12 mouse cellular contexts compared by ENCODE assay signal in genomic region chr10:96479786-96480185, GRCm38 (mm10).
DNase-seq lines count a peak whose midpoint lies in the region; ATAC-seq and TF ChIP-seq lines count a peak whose summit lies in the region.
"Had no signal": no experiment of that assay in that cellular context is flagged by ENCODE, and none has a peak within 500 bp of the region (broad histone marks: within the 10 kb centered on the region; RNA-seq: fewer than 3 reads in every experiment).

No protein-coding gene starts in this region.

- no peaks in the 10 kb centered on the region for H3K36me3 ChIP-seq in neural tube, embryonic 11.5 days (ENCODE audit: control insufficient read depth, insufficient read depth, low read length)
- H3K36me3 ChIP-seq in neural tube, embryonic 15.5 days: no peaks in the 10 kb centered on the region
- H3K36me3 ChIP-seq in intestine, postnatal 0 days (ENCODE audit: control insufficient read depth, insufficient read depth): no peaks in the 10 kb centered on the region
- H3K36me3 ChIP-seq: heart, embryonic 13.5 days had no signal

- H3K4me3 ChIP-seq in neural tube, embryonic 11.5 days (ENCODE audit: low read depth, low read length): no peak overlapping the region
- no peak overlapping the region for H3K4me3 ChIP-seq in neural tube, embryonic 15.5 days (replicated peaks)
- H3K4me3 ChIP-seq in intestine, postnatal 0 days (ENCODE audit: low read depth, low read length): no peak overlapping the region
- H3K4me3 ChIP-seq: heart, embryonic 13.5 days had no signal

- no peaks in the 10 kb centered on the region for H3K9me3 ChIP-seq in neural tube, embryonic 11.5 days (ENCODE audit: control insufficient read depth, low read length)
- 0 out of 2 replicates have a peak, but pooled peaks cover 3% of the 10 kb centered on the region for H3K9me3 ChIP-seq in neural tube, embryonic 15.5 days (replicated peaks)
- no peaks in the 10 kb centered on the region for H3K9me3 ChIP-seq in intestine, postnatal 0 days (ENCODE audit: control insufficient read depth)
- H3K9me3 ChIP-seq: heart, embryonic 13.5 days had no signal

- no peak overlapping the region for H3K9ac ChIP-seq in neural tube, embryonic 11.5 days (ENCODE audit: low read length)
- H3K9ac ChIP-seq in neural tube, embryonic 15.5 days (replicated peaks): no peak overlapping the region
- H3K9ac ChIP-seq in intestine, postnatal 0 days (ENCODE audit: low read depth, low read length): no peak overlapping the region

- no peak overlapping the region for H3K27ac ChIP-seq in neural tube, embryonic 11.5 days (ENCODE audit: low read depth, low read length)
- H3K27ac ChIP-seq in neural tube, embryonic 15.5 days (replicated peaks): no peak overlapping the region
- no peak overlapping the region for H3K27ac ChIP-seq in intestine, postnatal 0 days (ENCODE audit: low read depth, low read length)
- H3K27ac ChIP-seq: macrophage had no signal

- H3K4me2 ChIP-seq in neural tube, embryonic 11.5 days (ENCODE audit: low read depth): no peak overlapping the region
- H3K4me2 ChIP-seq in neural tube, embryonic 15.5 days: no peak overlapping the region
- 0 out of 2 replicates have a peak overlapping the region, but pooled peaks have one; percentile 27 for H3K4me2 ChIP-seq in intestine, postnatal 0 days (replicated peaks; ENCODE audit: low read depth)
- H3K4me2 ChIP-seq: heart, embryonic 13.5 days had no signal

- no peak for ATAC-seq in neural tube, embryonic 11.5 days (ENCODE audit: insufficient read depth, low FRiP score, low TSS enrichment)
- no peak for ATAC-seq in neural tube, embryonic 15.5 days (ENCODE audit: low FRiP score)
- no peak for ATAC-seq in intestine, postnatal 0 days
- ATAC-seq in megakaryocyte-erythroid progenitor cell, adult 5-6 weeks (replicated peaks; ENCODE audit: low FRiP score, low TSS enrichment, poor library complexity, severe bottlenecking): no peak

- no peaks in the 10 kb centered on the region for H3K4me1 ChIP-seq in neural tube, embryonic 11.5 days (ENCODE audit: control insufficient read depth, insufficient read depth, low read length)
- peaks cover 12% of the 10 kb centered on the region for H3K4me1 ChIP-seq in neural tube, embryonic 15.5 days
- no peaks in the 10 kb centered on the region for H3K4me1 ChIP-seq in intestine, postnatal 0 days (replicated peaks; ENCODE audit: control insufficient read depth, insufficient read depth, low read length)
- H3K4me1 ChIP-seq: heart, embryonic 13.5 days had no signal

- TF ChIP-seq CTCF in intestine, postnatal 0 days (IDR thresholded peaks at IDR 0.05; ENCODE audit: low read depth): no peak

- peak; percentile 79 for DNase-seq in heart, adult 11 months
- DNase-seq in heart, adult 9 months (ENCODE audit: low spot score in 2 of 2): no peak
- DNase-seq in neural tube, embryonic 11.5 days (ENCODE audit: low spot score): peak; percentile 13
- DNase-seq in retina, embryonic 14.5 days (ENCODE audit: low spot score): no peak
- no peak for DNase-seq in yolk sac, embryonic 10.5 days (ENCODE audit: low spot score)
- DNase-seq: adrenal gland, adult 8-10 months; kidney, adult 11 months had no signal

- H3K27me3 ChIP-seq in neural tube, embryonic 11.5 days (ENCODE audit: control insufficient read depth, insufficient read depth, low read length): no peaks in the 10 kb centered on the region
- no peaks in the 10 kb centered on the region for H3K27me3 ChIP-seq in neural tube, embryonic 15.5 days (replicated peaks)
- no peaks in the 10 kb centered on the region for H3K27me3 ChIP-seq in intestine, postnatal 0 days (replicated peaks; ENCODE audit: control insufficient read depth, insufficient read depth, low read length)
- H3K27me3 ChIP-seq: heart, embryonic 13.5 days had no signal

- 66% methylated on average over 8 of the region's 8 CpGs for WGBS in neural tube, embryonic 11.5 days
- WGBS in neural tube, embryonic 15.5 days: 61% methylated on average over 8 of the region's 8 CpGs
- WGBS in intestine, postnatal 0 days: 75% methylated on average over 8 of the region's 8 CpGs

Comparison
In these comparisons a context has a peak if more than half of its experiments do, and no peak if none do; other contexts are left out.
1. DNase-seq: peak in heart, adult 11 months (single experiment) and neural tube, embryonic 11.5 days (single experiment); none in heart, adult 9 months (0 of 2), retina, embryonic 14.5 days (single experiment) and yolk sac, embryonic 10.5 days (single experiment).